Mouse (Mus musculus) embryonic facial prominence, embryonic 11.5 days (tissue): ENCODE measurements around the gene Prss44. TPM values are rescaled to one million over a fixed set of nuclear protein-coding genes. Genes with fewer than 3 reads are reported as not detected.
A peak's percentile ranks its signal among the peaks of the same experiment; 100 is the strongest.

Source experiments
- ATAC-seq: fragments of 200-750 bp; cut with Nextera tagmentation; replicated peaks from 2 replicates; pipeline ENCODE4 v1.8.0; 2017; ENCODE audit warnings: low read depth; ENCODE audit not compliant: insufficient number of reproducible peaks, low FRiP score, low TSS enrichment
- DNase-seq: peaks from one replicate; pipeline ENCODE4 v3.0.0-alpha.2; 2015; ENCODE audit warnings: low spot score
- H3K27ac ChIP-seq: fragments of 300-500 bp; sonication (generic); replicated peaks from 2 replicates; pipeline ENCODE4 v1.5.1; 2014; ENCODE audit warnings: mild to moderate bottlenecking, low read depth, low read length, control low read depth
- H3K27me3 ChIP-seq: fragments of 300-500 bp; sonication (generic); 2 replicates; pipeline ENCODE4 v1.6.1; 2014; ENCODE audit warnings: mild to moderate bottlenecking, low read length, moderate library complexity, mixed read lengths; ENCODE audit not compliant: control insufficient read depth, insufficient read depth
- H3K36me3 ChIP-seq: fragments of 300-500 bp; sonication (generic); replicated peaks from 2 replicates; pipeline ENCODE4 v1.6.1; 2014; ENCODE audit warnings: low read depth, mild to moderate bottlenecking, low read length, moderate library complexity, mixed read lengths; ENCODE audit not compliant: control insufficient read depth, insufficient read depth
- H3K4me1 ChIP-seq: fragments of 300-500 bp; sonication (generic); 2 replicates; pipeline ENCODE4 v1.6.1; 2014; ENCODE audit warnings: low read length, mixed read lengths; ENCODE audit not compliant: control insufficient read depth, insufficient read depth
- H3K4me2 ChIP-seq: fragments of 300-500 bp; sonication (generic); 2 replicates; pipeline ENCODE4 v1.6.1; 2014; ENCODE audit warnings: low read depth, mild to moderate bottlenecking, control low read depth, low read length, moderate library complexity
- H3K4me3 ChIP-seq: fragments of 300-500 bp; sonication (generic); 2 replicates; pipeline ENCODE4 v1.5.1; 2014; ENCODE audit warnings: low read depth, low read length, control low read depth
- H3K9ac ChIP-seq: fragments of 300-500 bp; sonication (generic); replicated peaks from 2 replicates; pipeline ENCODE4 v1.6.1; 2014; ENCODE audit warnings: mild to moderate bottlenecking, control low read depth, low read length
- H3K9me3 ChIP-seq: fragments of 300-500 bp; sonication (generic); replicated peaks from 2 replicates; pipeline ENCODE4 v1.6.1; 2016; ENCODE audit warnings: mild to moderate bottlenecking, low read length, inconsistent platforms, mixed read lengths; ENCODE audit not compliant: control insufficient read depth
- WGBS: fragments of 180-500 bp; shearing (Covaris S2); extraction: QIAGEN DNeasy Blood & Tissue Kit; methylation state at CpG from one replicate; pipeline ENCODE4 v1.1.7; 2014; 5-methylcytosine and 5-hydroxymethylcytosine counted together
- polyA plus RNA-seq: library from polyadenylated mRNA; unstranded; fragments of >200 nt; fragmentation: Nextera tagmentation; extraction: Ambion mirVana; gene quantifications from 2 replicates; pipeline ENCODE4 v1.2.1, GENCODE M21; 2014

The Prss44 gene
- polyA plus RNA-seq, 1 experiment from 2014 or later: not detected

- ATAC-seq (peak; percentile 91), DNase-seq (peak; percentile 95)
- Histone ChIP-seq H3K4me3 (peak overlapping the region; percentile 34), H3K4me1 (peaks cover 3% of the 10 kb centered on the region; the same call in 1 of the 2 replicates), H3K4me2 (peak overlapping the region; percentile 75), H3K9ac (peak overlapping the region; percentile 65), H3K27me3 (no peaks in the 10 kb centered on the region), H3K9me3 (no peaks in the 10 kb centered on the region), H3K36me3 (no peaks in the 10 kb centered on the region), H3K27ac (peak overlapping the region; percentile 66; the same call in 1 of the 2 replicates)
- WGBS: 0% methylated on average over 43 of the region's 43 CpGs
These were observed 32.5 kb upstream of the Prss44 start for GRCm38 (mm10) chr9:110781256-110781721.

- H3K27me3 ChIP-seq: no peaks in the 10 kb centered on the region
- ATAC-seq (peak; percentile 79), DNase-seq (peak; percentile 91)
- no peaks in the 10 kb centered on the region for H3K36me3 ChIP-seq
- H3K4me2 ChIP-seq: peak overlapping the region; percentile 75
- under 1% methylated on average over 23 of the region's 23 CpGs for WGBS
- peak overlapping the region; percentile 65 for H3K9ac ChIP-seq
- no peaks in the 10 kb centered on the region for H3K9me3 ChIP-seq
- peaks cover 3% of the 10 kb centered on the region; the same call in 1 of the 2 replicates for H3K4me1 ChIP-seq
- H3K27ac ChIP-seq: peak overlapping the region; percentile 66; the same call in 1 of the 2 replicates
- peak overlapping the region; percentile 34 for H3K4me3 ChIP-seq
These were observed 32.1 kb upstream of the Prss44 start for GRCm38 (mm10) chr9:110781731-110782130.

GRCm38 (mm10) chr9:110783611-110784010 is 30.2 kb upstream of the Prss44 start:
- Histone ChIP-seq H3K4me1 (peaks cover 3% of the 10 kb centered on the region; the same call in 1 of the 2 replicates), H3K4me2 (no peak overlapping the region), H3K9ac (no peak overlapping the region), H3K9me3 (no peaks in the 10 kb centered on the region), H3K4me3 (no peak overlapping the region), H3K27ac (no peak overlapping the region), H3K27me3 (no peaks in the 10 kb centered on the region), H3K36me3 (no peaks in the 10 kb centered on the region)
- DNase-seq (peak; percentile 47), ATAC-seq (no peak)
- 18% methylated on average over 1 of the region's 1 CpGs for WGBS

- no peaks in the 10 kb centered on the region for H3K4me1 ChIP-seq
- H3K27me3 ChIP-seq: no peaks in the 10 kb centered on the region
- no peak overlapping the region for H3K9ac ChIP-seq
- DNase-seq: no peak
- ATAC-seq: no peak
- no peaks in the 10 kb centered on the region for H3K9me3 ChIP-seq
- 86% methylated on average over 3 of the region's 3 CpGs for WGBS
- no peak overlapping the region for H3K4me3 ChIP-seq
- H3K4me2 ChIP-seq: no peak overlapping the region
- H3K36me3 ChIP-seq: no peaks in the 10 kb centered on the region
- H3K27ac ChIP-seq: no peak overlapping the region
These were observed 25.6 kb upstream of the Prss44 start for GRCm38 (mm10) chr9:110788169-110788568.

- no peaks in the 10 kb centered on the region for H3K36me3 ChIP-seq
- no peaks in the 10 kb centered on the region for H3K4me1 ChIP-seq
- DNase-seq: no peak
- H3K9me3 ChIP-seq: no peaks in the 10 kb centered on the region
- no peak overlapping the region for H3K4me2 ChIP-seq
- no peak overlapping the region for H3K27ac ChIP-seq
- no peak overlapping the region for H3K9ac ChIP-seq
- no peak overlapping the region for H3K4me3 ChIP-seq
- H3K27me3 ChIP-seq: no peaks in the 10 kb centered on the region
- no peak for ATAC-seq
- WGBS: 78% methylated on average over 4 of the region's 4 CpGs
These were observed 23.3 kb upstream of the Prss44 start for GRCm38 (mm10) chr9:110790462-110790861.

- H3K4me2 ChIP-seq: no peak overlapping the region
- no peaks in the 10 kb centered on the region for H3K9me3 ChIP-seq
- H3K36me3 ChIP-seq: no peaks in the 10 kb centered on the region
- WGBS: 88% methylated on average over 10 of the region's 10 CpGs
- no peaks in the 10 kb centered on the region for H3K4me1 ChIP-seq
- no peak overlapping the region for H3K27ac ChIP-seq
- no peak overlapping the region for H3K9ac ChIP-seq
- ATAC-seq: no peak
- no peak overlapping the region for H3K4me3 ChIP-seq
- no peaks in the 10 kb centered on the region for H3K27me3 ChIP-seq
- no peak for DNase-seq
These were observed 16.8 kb upstream of the Prss44 start for GRCm38 (mm10) chr9:110797013-110797412.

- Histone ChIP-seq H3K36me3 (no peaks in the 10 kb centered on the region), H3K4me3 (no peak within 1 kb of the TSS), H3K9ac (no peak within 1 kb of the TSS), H3K27ac (no peak within 1 kb of the TSS), H3K4me1 (no peaks in the 10 kb centered on the region), H3K27me3 (no peaks in the 10 kb centered on the region), H3K9me3 (no peaks in the 10 kb centered on the region), H3K4me2 (no peak within 1 kb of the TSS)
- ATAC-seq: no peak
- no peak for DNase-seq
- WGBS: 90% methylated on average over 14 of the region's 14 CpGs
These were observed 15.9 kb upstream of the Prss44 start, which contains the start of gene Prss42 for GRCm38 (mm10) chr9:110797866-110798265. Gene Prss42 (plus strand): TSS chr9:110798166.

- no peaks in the 10 kb centered on the region for H3K36me3 ChIP-seq
- DNase-seq (no peak), ATAC-seq (no peak)
- 87% methylated on average over 8 of the region's 8 CpGs for WGBS
- no peaks in the 10 kb centered on the region for H3K27me3 ChIP-seq
- no peak overlapping the region for H3K4me2 ChIP-seq
- no peaks in the 10 kb centered on the region for H3K4me1 ChIP-seq
- no peak overlapping the region for H3K4me3 ChIP-seq
- no peak overlapping the region for H3K27ac ChIP-seq
- H3K9ac ChIP-seq: no peak overlapping the region
- H3K9me3 ChIP-seq: no peaks in the 10 kb centered on the region
These were observed 12.8 kb upstream of the Prss44 start for GRCm38 (mm10) chr9:110800834-110801479.
